Mouse (Mus musculus): ENCODE measurements around the gene Ier5l. TPM values are rescaled to one million over a fixed set of nuclear protein-coding genes. Genes with fewer than 3 reads are reported as not detected.

Ier5l gene
- polyA plus RNA-seq, 1 experiment from 2014 or later = 2.0 TPM

- Histone ChIP-seq H3K4me1 (ENCODE audit: control insufficient read depth, insufficient read depth, low read length) (peaks cover 31% of the 10 kb centered on the region), H3K27ac (ENCODE audit: low read length) (peak overlapping the region; percentile 91), H3K4me3 (ENCODE audit: low read depth, low read length) (no peak overlapping the region), H3K9me3 (replicated peaks; ENCODE audit: control insufficient read depth, low read length, poor library complexity, severe bottlenecking) (no peaks in the 10 kb centered on the region), H3K9ac (ENCODE audit: low read depth, low read length) (peak overlapping the region; percentile 39), H3K36me3 (ENCODE audit: control insufficient read depth, insufficient read depth, low read length) (peaks cover 22% of the 10 kb centered on the region), H3K4me2 (ENCODE audit: low read length) (0 out of 2 replicates have a peak overlapping the region, but pooled peaks have one; percentile 17), H3K27me3 (ENCODE audit: control insufficient read depth, insufficient read depth, low read depth, low read length) (no peaks in the 10 kb centered on the region)
- 16% methylated on average over 12 of the region's 12 CpGs for WGBS
- ATAC-seq = peak; percentile 55; the same call in 1 of the 2 replicates
Observed at GRCm38 (mm10) chr2:30440701-30441517, 33.1 kb downstream of the Ier5l start.

GRCm38 (mm10) chr2:30440211-30440700, 33.8 kb downstream of the Ier5l start:
- no peak for ATAC-seq
- Histone ChIP-seq H3K9ac (ENCODE audit: low read depth, low read length) (peak overlapping the region; percentile 35; the same call in 1 of the 2 replicates), H3K4me3 (ENCODE audit: low read depth, low read length) (no peak overlapping the region), H3K27me3 (ENCODE audit: control insufficient read depth, insufficient read depth, low read depth, low read length) (no peaks in the 10 kb centered on the region), H3K9me3 (replicated peaks; ENCODE audit: control insufficient read depth, low read length, poor library complexity, severe bottlenecking) (no peaks in the 10 kb centered on the region), H3K4me2 (ENCODE audit: low read length) (no peak overlapping the region), H3K36me3 (ENCODE audit: control insufficient read depth, insufficient read depth, low read length) (peaks cover 22% of the 10 kb centered on the region), H3K4me1 (ENCODE audit: control insufficient read depth, insufficient read depth, low read length) (peaks cover 31% of the 10 kb centered on the region), H3K27ac (ENCODE audit: low read length) (peak overlapping the region; percentile 91)
- 62% methylated on average over 3 of the region's 3 CpGs for WGBS

DNA sequence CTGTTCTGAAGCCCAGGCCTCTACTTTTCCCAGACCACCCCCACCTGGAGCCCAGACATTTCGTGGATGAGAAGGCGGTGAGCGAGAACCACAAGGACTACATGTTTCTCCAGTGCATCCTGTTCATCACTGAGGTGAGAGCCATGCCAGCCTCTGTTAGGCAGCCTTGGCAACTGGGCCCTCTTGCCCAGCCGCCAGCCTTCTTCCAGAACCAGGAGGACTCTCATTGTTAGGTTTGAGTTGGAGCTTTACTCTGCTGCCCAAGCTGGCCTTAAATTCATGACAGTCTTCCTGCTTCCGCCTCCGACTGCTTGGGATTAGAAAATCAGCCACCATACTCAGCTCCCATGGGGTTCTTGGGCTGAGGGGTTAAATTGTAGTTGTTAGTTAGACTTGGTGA, 34.4 kb downstream of the Ier5l start:
- no peak overlapping the region for H3K9ac ChIP-seq (ENCODE audit: low read depth, low read length)
- no peaks in the 10 kb centered on the region for H3K27me3 ChIP-seq (ENCODE audit: control insufficient read depth, insufficient read depth, low read depth, low read length)
- WGBS = 92% methylated on average over 6 of the region's 6 CpGs
- H3K36me3 ChIP-seq (ENCODE audit: control insufficient read depth, insufficient read depth, low read length) = peaks cover 22% of the 10 kb centered on the region
- H3K4me1 ChIP-seq (ENCODE audit: control insufficient read depth, insufficient read depth, low read length) = peaks cover 31% of the 10 kb centered on the region
- H3K4me3 ChIP-seq (ENCODE audit: low read depth, low read length) = no peak overlapping the region
- no peaks in the 10 kb centered on the region for H3K9me3 ChIP-seq (replicated peaks; ENCODE audit: control insufficient read depth, low read length, poor library complexity, severe bottlenecking)
- ATAC-seq = no peak
- 0 out of 2 replicates have a peak overlapping the region, but pooled peaks have one; percentile 91 for H3K27ac ChIP-seq (ENCODE audit: low read length)
- no peak overlapping the region for H3K4me2 ChIP-seq (ENCODE audit: low read length)

DNA sequence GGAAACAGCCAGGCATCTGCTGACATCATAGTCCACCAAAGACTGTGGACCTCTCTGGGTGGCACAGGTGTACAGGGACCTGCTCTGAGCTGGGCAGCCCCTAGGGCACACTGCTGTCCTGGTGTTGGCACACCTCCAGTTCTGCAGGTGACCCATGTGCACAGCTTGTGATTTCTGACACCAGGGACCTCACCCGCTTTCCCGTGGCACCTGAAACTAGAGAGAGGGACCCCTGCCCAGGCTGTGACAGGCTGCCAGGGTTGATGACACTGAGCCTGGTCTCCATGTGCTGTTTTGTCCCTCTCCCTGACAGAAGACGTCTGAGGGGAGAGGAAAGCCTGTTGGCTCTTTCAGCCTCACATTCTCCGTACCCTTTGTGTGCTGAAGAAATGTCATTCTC, 36.2 kb downstream of the Ier5l start:
- no peak overlapping the region for H3K4me3 ChIP-seq (ENCODE audit: low read depth, low read length)
- 95% methylated on average over 4 of the region's 4 CpGs for WGBS
- H3K9ac ChIP-seq (ENCODE audit: low read depth, low read length) = no peak overlapping the region
- no peaks in the 10 kb centered on the region for H3K27me3 ChIP-seq (ENCODE audit: control insufficient read depth, insufficient read depth, low read depth, low read length)
- H3K4me1 ChIP-seq (ENCODE audit: control insufficient read depth, insufficient read depth, low read length) = peaks cover 24% of the 10 kb centered on the region
- no peak overlapping the region for H3K4me2 ChIP-seq (ENCODE audit: low read length)
- no peak for ATAC-seq
- no peaks in the 10 kb centered on the region for H3K9me3 ChIP-seq (replicated peaks; ENCODE audit: control insufficient read depth, low read length, poor library complexity, severe bottlenecking)
- H3K36me3 ChIP-seq (ENCODE audit: control insufficient read depth, insufficient read depth, low read length) = peaks cover 30% of the 10 kb centered on the region
- no peak overlapping the region for H3K27ac ChIP-seq (ENCODE audit: low read length)

DNA sequence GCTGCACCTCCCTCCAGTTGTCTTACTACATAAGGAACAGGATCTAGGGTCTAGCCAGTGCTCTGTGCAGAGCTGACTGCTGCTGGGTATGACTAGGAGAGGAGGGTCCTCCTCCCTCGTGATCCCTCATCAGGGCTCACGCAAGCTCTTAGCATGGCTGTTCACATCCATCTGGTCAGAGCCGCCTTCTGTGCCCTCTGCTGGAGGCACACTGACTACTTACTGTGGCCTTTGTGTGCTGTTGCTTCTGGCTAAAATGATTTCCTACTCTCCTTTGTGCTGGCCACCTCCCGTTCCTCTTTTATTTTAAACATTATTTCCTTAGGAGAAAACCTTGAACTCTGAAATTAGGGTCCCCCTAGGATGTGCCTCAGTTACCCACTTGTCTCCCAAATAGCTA, 37.2 kb downstream of the Ier5l start:
- H3K4me3 ChIP-seq (ENCODE audit: low read depth, low read length) = no peak overlapping the region
- ATAC-seq = no peak
- H3K27ac ChIP-seq (ENCODE audit: low read length) = no peak overlapping the region
- no peak overlapping the region for H3K4me2 ChIP-seq (ENCODE audit: low read length)
- H3K27me3 ChIP-seq (ENCODE audit: control insufficient read depth, insufficient read depth, low read depth, low read length) = no peaks in the 10 kb centered on the region
- peaks cover 35% of the 10 kb centered on the region for H3K36me3 ChIP-seq (ENCODE audit: control insufficient read depth, insufficient read depth, low read length)
- WGBS = 82% methylated on average over 4 of the region's 4 CpGs
- H3K4me1 ChIP-seq (ENCODE audit: control insufficient read depth, insufficient read depth, low read length) = peaks cover 15% of the 10 kb centered on the region
- H3K9ac ChIP-seq (ENCODE audit: low read depth, low read length) = no peak overlapping the region
- no peaks in the 10 kb centered on the region for H3K9me3 ChIP-seq (replicated peaks; ENCODE audit: control insufficient read depth, low read length, poor library complexity, severe bottlenecking)

- H3K9me3 ChIP-seq (replicated peaks; ENCODE audit: control insufficient read depth, low read length, poor library complexity, severe bottlenecking) = no peaks in the 10 kb centered on the region
- no peak overlapping the region for H3K4me3 ChIP-seq (ENCODE audit: low read depth, low read length)
- H3K36me3 ChIP-seq (ENCODE audit: control insufficient read depth, insufficient read depth, low read length) = peaks cover 41% of the 10 kb centered on the region
- no peaks in the 10 kb centered on the region for H3K27me3 ChIP-seq (ENCODE audit: control insufficient read depth, insufficient read depth, low read depth, low read length)
- H3K9ac ChIP-seq (ENCODE audit: low read depth, low read length) = no peak overlapping the region
- H3K4me1 ChIP-seq (ENCODE audit: control insufficient read depth, insufficient read depth, low read length) = peaks cover 8% of the 10 kb centered on the region
- WGBS = 86% methylated on average over 5 of the region's 5 CpGs
- H3K4me2 ChIP-seq (ENCODE audit: low read length) = no peak overlapping the region
- no peak overlapping the region for H3K27ac ChIP-seq (ENCODE audit: low read length)
- no peak for ATAC-seq
Observed at GRCm38 (mm10) chr2:30436156-30436545, 37.9 kb downstream of the Ier5l start.

- no peak overlapping the region for H3K4me3 ChIP-seq (ENCODE audit: low read depth, low read length)
- no peak overlapping the region for H3K9ac ChIP-seq (ENCODE audit: low read depth, low read length)
- peak; percentile 84 for ATAC-seq
- 56% methylated on average over 5 of the region's 5 CpGs for WGBS
- H3K9me3 ChIP-seq (replicated peaks; ENCODE audit: control insufficient read depth, low read length, poor library complexity, severe bottlenecking) = no peaks in the 10 kb centered on the region
- H3K27ac ChIP-seq (ENCODE audit: low read length) = no peak overlapping the region
- H3K36me3 ChIP-seq (ENCODE audit: control insufficient read depth, insufficient read depth, low read length) = peaks cover 44% of the 10 kb centered on the region
- H3K4me1 ChIP-seq (ENCODE audit: control insufficient read depth, insufficient read depth, low read length) = peaks cover 2% of the 10 kb centered on the region
- no peaks in the 10 kb centered on the region for H3K27me3 ChIP-seq (ENCODE audit: control insufficient read depth, insufficient read depth, low read depth, low read length)
- H3K4me2 ChIP-seq (ENCODE audit: low read length) = no peak overlapping the region
Observed at GRCm38 (mm10) chr2:30435326-30436155, 38.5 kb downstream of the Ier5l start.

DNA sequence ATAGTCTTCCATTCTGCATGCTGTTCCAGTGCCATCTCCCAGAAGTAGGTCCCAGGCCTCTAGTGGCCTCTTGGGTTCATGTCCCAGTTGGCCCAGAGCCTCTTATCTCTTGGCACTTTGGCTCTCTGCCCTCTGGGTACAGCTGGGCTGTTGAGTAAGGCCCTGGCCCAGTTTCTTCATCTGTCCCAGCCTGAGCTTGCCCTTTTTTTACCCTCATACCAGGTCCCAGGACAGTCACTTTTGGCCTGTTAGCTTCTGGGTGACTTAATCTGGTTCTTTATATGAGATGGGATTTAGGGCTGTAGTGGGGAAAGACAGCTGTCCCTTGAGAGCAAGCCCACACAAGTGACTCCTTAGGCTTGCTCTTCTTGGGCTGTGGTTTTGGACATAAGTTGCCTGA, 44.9 kb downstream of the Ier5l start:
- Histone ChIP-seq H3K9me3 (replicated peaks; ENCODE audit: control insufficient read depth, low read length, poor library complexity, severe bottlenecking) (no peaks in the 10 kb centered on the region), H3K9ac (ENCODE audit: low read depth, low read length) (no peak overlapping the region), H3K4me3 (ENCODE audit: low read depth, low read length) (no peak overlapping the region), H3K4me2 (ENCODE audit: low read length) (no peak overlapping the region), H3K4me1 (ENCODE audit: control insufficient read depth, insufficient read depth, low read length) (no peaks in the 10 kb centered on the region), H3K27me3 (ENCODE audit: control insufficient read depth, insufficient read depth, low read depth, low read length) (no peaks in the 10 kb centered on the region), H3K36me3 (ENCODE audit: control insufficient read depth, insufficient read depth, low read length) (peaks cover 42% of the 10 kb centered on the region), H3K27ac (ENCODE audit: low read length) (no peak overlapping the region)
- no peak for ATAC-seq

Data from midbrain, embryonic 16.5 days (tissue).